Mouse (Mus musculus) G1E-ER4 (cell line): ENCODE measurements around the gene Slpi. TPM values are rescaled to one million over a fixed set of nuclear protein-coding genes. Genes with fewer than 3 reads are reported as not detected.
"Not testable (repeated sequence)": the region's sequence is repeated elsewhere in the genome, so short reads cannot be mapped to it uniquely, and the experiment has no call there.

Source experiments
- GATA1 ChIP-seq: IDR thresholded peaks from one replicate; pipeline ENCODE4 v1.8.0; 2012; ENCODE audit warnings: low read length, inconsistent platforms
- polyA plus RNA-seq: library from polyadenylated mRNA; stranded (reverse); fragments of >175 nt; gene quantifications from 2 replicates; pipeline ENCODE4 v1.2.3, GENCODE M21; 2012

Gene Slpi
- polyA plus RNA-seq, 1 experiment, result not detected

GRCm38 (mm10) chr2:164366947-164367346 lies 21.9 kb downstream of the Slpi start:
- TF ChIP-seq GATA1, result no peak

GRCm38 (mm10) chr2:164360974-164361657 lies 27.8 kb downstream of the Slpi start:
- no peak for TF ChIP-seq GATA1

- no peak for TF ChIP-seq GATA1
These were observed 29.2 kb downstream of the Slpi start for GRCm38 (mm10) chr2:164359668-164360067.

- no peak for TF ChIP-seq GATA1
These were observed 29.9 kb downstream of the Slpi start for GRCm38 (mm10) chr2:164359031-164359430.

GRCm38 (mm10) chr2:164358373-164358772 lies 30.5 kb downstream of the Slpi start:
- no peak for TF ChIP-seq GATA1

- TF ChIP-seq GATA1, result no peak
These were observed 32.5 kb downstream of the Slpi start for GRCm38 (mm10) chr2:164356177-164356967.

GRCm38 (mm10) chr2:164353356-164353755 lies 35.5 kb downstream of the Slpi start:
- no peak for TF ChIP-seq GATA1

- no peak for TF ChIP-seq GATA1
These were observed 36.2 kb downstream of the Slpi start for GRCm38 (mm10) chr2:164352697-164353096.

- no peak for TF ChIP-seq GATA1
These were observed 39.9 kb downstream of the Slpi start for GRCm38 (mm10) chr2:164348980-164349379.

- not testable (repeated sequence) for TF ChIP-seq GATA1
These were observed 56.5 kb downstream of the Slpi start, which contains the start of gene Svs5 for GRCm38 (mm10) chr2:164332440-164332839. Gene Svs5, plus strand, starts transcription at chr2:164332740.

GRCm38 (mm10) chr2:164320983-164321382 lies 67.9 kb downstream of the Slpi start:
- TF ChIP-seq GATA1, result no peak

GRCm38 (mm10) chr2:164316451-164316850 lies 72.4 kb downstream of the Slpi start, which contains the start of gene Svs6:
Gene Svs6, plus strand, starts transcription at chr2:164316751.
- TF ChIP-seq GATA1, result not testable (repeated sequence)

GRCm38 (mm10) chr2:164312599-164312998 lies 76.3 kb downstream of the Slpi start:
- no peak for TF ChIP-seq GATA1

Other genes starting within 250 kb of the Slpi start
- not detected in 2 replicates for gene Kcns1, start 218.0 kb downstream of the Slpi start, polyA plus RNA-seq
- gene Wfdc5, start 206.4 kb downstream of the Slpi start, polyA plus RNA-seq, result not detected in 2 replicates
- gene Wfdc12, start 198.5 kb downstream of the Slpi start, polyA plus RNA-seq, result not detected in 2 replicates
- not detected in 2 replicates for gene Wfdc15a, start 189.0 kb downstream of the Slpi start, polyA plus RNA-seq
- gene Wfdc15b, start 167.4 kb downstream of the Slpi start, polyA plus RNA-seq, result not detected in 2 replicates
- gene Svs2, start 150.6 kb downstream of the Slpi start, polyA plus RNA-seq, result not detected in 2 replicates
- gene Svs3b, start 132.5 kb downstream of the Slpi start, polyA plus RNA-seq, result not detected in 2 replicates
- not detected in 2 replicates for gene Svs4, start 110.6 kb downstream of the Slpi start, polyA plus RNA-seq
- gene Svs3a, start 99.8 kb downstream of the Slpi start, polyA plus RNA-seq, result not detected in 2 replicates
- not detected in 2 replicates for gene Svs6, start 72.3 kb downstream of the Slpi start, polyA plus RNA-seq
- not detected in 2 replicates for gene Svs5, start 56.4 kb downstream of the Slpi start, polyA plus RNA-seq
- gene Rbpjl, start 14.0 kb upstream of the Slpi start, polyA plus RNA-seq, result not detected in 2 replicates
- gene Matn4, start 16.1 kb upstream of the Slpi start, polyA plus RNA-seq, result not detected in 2 replicates
- not detected in 2 replicates for gene Sdc4, start 54.8 kb upstream of the Slpi start, polyA plus RNA-seq
- gene Sys1, start 67.9 kb upstream of the Slpi start, polyA plus RNA-seq, result 219 and 244 TPM in 2 replicates
- 8.1 and 9.4 TPM in 2 replicates for gene Gm20458, start 71.9 kb upstream of the Slpi start, polyA plus RNA-seq
- gene Trp53tg5, start 84.6 kb upstream of the Slpi start, polyA plus RNA-seq, result not detected in 2 replicates
- gene Dbndd2, start 97.0 kb upstream of the Slpi start, polyA plus RNA-seq, result 25.2 and 30.2 TPM in 2 replicates
- 118 and 139 TPM in 2 replicates for gene Pigt, start 108.4 kb upstream of the Slpi start, polyA plus RNA-seq
- gene Wfdc2, start 173.3 kb upstream of the Slpi start, polyA plus RNA-seq, result not detected in 2 replicates
- gene Spint3, start 184.4 kb upstream of the Slpi start, polyA plus RNA-seq, result not detected in 2 replicates
- not detected in 2 replicates for gene Wfdc6a, start 196.4 kb upstream of the Slpi start, polyA plus RNA-seq
- not detected in 2 replicates for gene Eppin, start 204.5 kb upstream of the Slpi start, polyA plus RNA-seq
- not detected in 2 replicates for gene Wfdc6b, start 224.4 kb upstream of the Slpi start, polyA plus RNA-seq
- not detected in 2 replicates for gene Wfdc8, start 224.5 kb upstream of the Slpi start, polyA plus RNA-seq
- gene Wfdc16, start 249.7 kb upstream of the Slpi start, polyA plus RNA-seq, result not detected in 2 replicates